31 mouse cellular contexts compared by ENCODE assay signal in the genomic region with DNA sequence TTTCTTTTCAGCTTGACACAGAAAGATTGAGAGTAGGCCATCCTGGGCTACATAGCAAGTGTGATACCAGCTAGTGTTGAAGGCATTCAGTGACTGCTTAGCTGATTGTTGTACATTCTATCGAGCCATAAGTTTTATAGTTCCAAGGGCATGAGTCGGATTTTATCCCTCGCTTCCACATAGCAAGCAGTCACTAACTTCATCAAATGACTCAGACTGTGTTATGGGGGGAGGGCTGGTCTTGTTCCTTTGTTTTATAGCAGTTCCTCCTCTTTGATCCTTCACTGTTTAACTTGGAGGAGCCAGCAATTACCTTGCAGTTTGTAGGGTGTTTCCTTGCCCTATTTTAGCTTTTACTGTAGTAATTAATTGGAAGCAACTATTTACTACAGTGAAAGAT. TPM values are rescaled to one million over a fixed set of nuclear protein-coding genes. Genes with fewer than 3 reads are reported as not detected.
A peak's percentile ranks its signal among the peaks of the same experiment; 100 is the strongest.
DNase-seq lines count a peak whose midpoint lies in the region; ATAC-seq and TF ChIP-seq lines count a peak whose summit lies in the region.
"Had no signal": no experiment of that assay in that cellular context is flagged by ENCODE, and none has a peak within 500 bp of the region (broad histone marks: within the 10 kb centered on the region; RNA-seq: fewer than 3 reads in every experiment).

No protein-coding gene starts in this region.

- H3K27ac ChIP-seq in kidney, embryonic 15.5 days: 0 out of 2 replicates have a peak overlapping the region, but pooled peaks have one; percentile 22
- 0 out of 2 replicates have a peak overlapping the region, but pooled peaks have one; percentile 4 for H3K27ac ChIP-seq in lung, postnatal 0 days (ENCODE audit: low read length)
- H3K27ac ChIP-seq: embryonic facial prominence, embryonic 12.5 days; forebrain, embryonic 13.5 days; kidney, postnatal 0 days; limb, embryonic 12.5 days; liver, embryonic 13.5 days; midbrain, embryonic 10.5 days; stomach, postnatal 0 days had no signal

- H3K4me3 ChIP-seq in kidney, embryonic 15.5 days (replicated peaks): no peak overlapping the region
- no peak overlapping the region for H3K4me3 ChIP-seq in lung, postnatal 0 days (ENCODE audit: low read depth, low read length)
- H3K4me3 ChIP-seq: embryonic facial prominence, embryonic 12.5 days; erythroblast, embryonic 14.5 days; forebrain, embryonic 13.5 days; heart, embryonic 12.5 days; limb, embryonic 12.5 days; liver, embryonic 13.5 days had no signal

- no peak for TF ChIP-seq CTCF in lung, postnatal 0 days (IDR thresholded peaks at IDR 0.05)

- intact Hi-C loops in heart, postnatal 36 days (cut with DNase I): loop anchor here (1.0 to 10.0 kb wide), 2 partner anchors 23 to 263 kb away; a partner anchor contains a TSS

- 30% methylated on average over 3 of the region's 3 CpGs for WGBS in kidney, embryonic 15.5 days
- WGBS in lung, postnatal 0 days: 78% methylated on average over 3 of the region's 3 CpGs

- TF ChIP-seq EP300 in lung, postnatal 0 days (IDR thresholded peaks at IDR 0.05): no peak

- no peaks in the 10 kb centered on the region for H3K27me3 ChIP-seq in kidney, embryonic 15.5 days
- H3K27me3 ChIP-seq in lung, postnatal 0 days (replicated peaks; ENCODE audit: insufficient read depth, low read length): no peaks in the 10 kb centered on the region
- H3K27me3 ChIP-seq: embryonic facial prominence, embryonic 12.5 days; forebrain, embryonic 13.5 days; heart, embryonic 12.5 days; limb, embryonic 12.5 days; liver, embryonic 13.5 days had no signal

- peaks cover 18% of the 10 kb centered on the region for H3K4me1 ChIP-seq in kidney, embryonic 15.5 days
- H3K4me1 ChIP-seq in lung, postnatal 0 days (ENCODE audit: insufficient read depth, low read depth, low read length): peaks cover 3% of the 10 kb centered on the region

- no peak for ATAC-seq in kidney, embryonic 15.5 days (replicated peaks; ENCODE audit: low FRiP score)
- no peak for ATAC-seq in lung, postnatal 0 days
- ATAC-seq: CD4-positive, CD25-positive, alpha-beta regulatory T cell, adult 4 months; forebrain, embryonic 13.5 days had no signal

- H3K9me3 ChIP-seq in kidney, embryonic 15.5 days (replicated peaks): no peaks in the 10 kb centered on the region
- no peaks in the 10 kb centered on the region for H3K9me3 ChIP-seq in lung, postnatal 0 days (ENCODE audit: low read length)
- H3K9me3 ChIP-seq: forebrain, embryonic 13.5 days; heart, embryonic 12.5 days; liver, embryonic 13.5 days had no signal

- no peak overlapping the region for H3K4me2 ChIP-seq in kidney, embryonic 15.5 days
- H3K4me2 ChIP-seq in lung, postnatal 0 days (replicated peaks; ENCODE audit: low read depth, low read length): no peak overlapping the region
- H3K4me2 ChIP-seq: embryonic facial prominence, embryonic 12.5 days; forebrain, embryonic 13.5 days; heart, embryonic 12.5 days; limb, embryonic 12.5 days had no signal

- no peak overlapping the region for H3K9ac ChIP-seq in kidney, embryonic 15.5 days
- H3K9ac ChIP-seq in lung, postnatal 0 days (replicated peaks; ENCODE audit: low read depth): no peak overlapping the region
- H3K9ac ChIP-seq: embryonic facial prominence, embryonic 12.5 days; forebrain, embryonic 13.5 days; heart, embryonic 12.5 days; limb, embryonic 12.5 days; liver, embryonic 13.5 days had no signal

- DNase-seq in heart, adult 11 months: peak; percentile 59
- DNase-seq in heart, postnatal 36 days: no peak
- no peak for DNase-seq in kidney, postnatal 14 days
- peak; percentile 6 for DNase-seq in lung, postnatal 0 days (ENCODE audit: low spot score)
- DNase-seq in lung, postnatal 25 days (ENCODE audit: low spot score): no peak
- DNase-seq in forelimb bud, embryonic 11.5 days (ENCODE audit: low read depth, low spot score): peak; percentile 14
- DNase-seq in layer of hippocampus, adult 9-10 months (ENCODE audit: low spot score): no peak
- DNase-seq: adrenal gland, postnatal 25 days; cerebellum, adult 18-20 months; cerebellum, postnatal 25 days; kidney, adult 18-20 months; liver, embryonic 13.5 days; lung, postnatal 4 days; thymus, adult 2 months; thymus, postnatal 4 days had no signal

- H3K36me3 ChIP-seq in kidney, embryonic 15.5 days: peaks cover 46% of the 10 kb centered on the region
- H3K36me3 ChIP-seq in lung, postnatal 0 days (ENCODE audit: insufficient read depth, low read length): peaks cover 25% of the 10 kb centered on the region

RNA-seq across cellular contexts. Expression of a gene that starts 2.1 kb away (rescaled TPM):
- 10 to 100 TPM; 70.2 to 71.1 TPM for total RNA-seq in heart, postnatal 36 days (2021)
- 57.0 and 57.6 TPM in 2 replicates for polyA plus RNA-seq in kidney, embryonic 15.5 days (2015; fragmentation: Nextera tagmentation; extraction: Ambion mirVana)
- 56.3 and 66.6 TPM in 2 replicates for polyA plus RNA-seq in lung, postnatal 0 days (2015; fragmentation: Nextera tagmentation; extraction: Ambion mirVana)

RNA-seq across cellular contexts. Expression of a gene that starts 22.6 kb away (rescaled TPM):
- total RNA-seq in heart, postnatal 36 days (2021): 100 to 1,000 TPM; 547 to 556 TPM
- polyA plus RNA-seq in kidney, embryonic 15.5 days (2015; fragmentation: Nextera tagmentation; extraction: Ambion mirVana): 358 and 362 TPM in 2 replicates
- polyA plus RNA-seq in lung, postnatal 0 days (2015; fragmentation: Nextera tagmentation; extraction: Ambion mirVana): 167 and 191 TPM in 2 replicates

RNA-seq across cellular contexts. Expression of a gene that starts 33.7 kb away (rescaled TPM):
- not detected for total RNA-seq in heart, postnatal 36 days (2021)
- 0.12 and 0.13 TPM in 2 replicates for polyA plus RNA-seq in kidney, embryonic 15.5 days (2015; fragmentation: Nextera tagmentation; extraction: Ambion mirVana)
- polyA plus RNA-seq in lung, postnatal 0 days (2015; fragmentation: Nextera tagmentation; extraction: Ambion mirVana): 0.06 TPM in 1 of 2 replicates, not detected in the other
- total RNA-seq: adrenal gland, postnatal 25 days; gastrocnemius, adult 8-10 months; granulocyte monocyte progenitor cell, adult 5-6 weeks; layer of hippocampus, adult 18-20 months; layer of hippocampus, postnatal 25 days; midbrain, postnatal 0 days had no signal
- polyA plus RNA-seq: CD4-positive, CD25-positive, alpha-beta regulatory T cell, adult 4 months; erythroblast, embryonic 14.5 days; forebrain, embryonic 13.5 days; kidney, postnatal 0 days; small intestine, adult 2 months; stomach, postnatal 0 days had no signal

Comparison
In these comparisons a context has a peak if more than half of its experiments do, and no peak if none do; other contexts are left out.
1. DNase-seq: peak in heart, adult 11 months (single experiment), lung, postnatal 0 days (single experiment) and forelimb bud, embryonic 11.5 days (single experiment); none in heart, postnatal 36 days (0 of 2), kidney, postnatal 14 days (single experiment), lung, postnatal 25 days (single experiment) and layer of hippocampus, adult 9-10 months (single experiment).